Mouse (Mus musculus) left cerebral cortex, postnatal 14 days (tissue): ENCODE measurements at regions not wholly inside any gene's neighbourhood (a gene's known extent, or its start where the extent isn't known, plus 50 kb on each side); places are given as distances from the start of the nearest gene placed in this dataset.
A peak's percentile ranks its signal among the peaks of the same experiment; 100 is the strongest.

ENCODE experiments used
- DNase-seq, 2 experiments: peaks; one replicate each; pipeline ENCODE4 v3.0.0; 2021 to 2022; ENCODE audit warnings: low spot score in 2 of 2, mixed read lengths in 1 of 2
- intact Hi-C: fragments of 180-260 bp; cut with DNase I; formaldehyde crosslinking; loops from one replicate; pipeline ENCODE4 v1.15.1; 2025

- intact Hi-C loops: no loop called here
- no peak for DNase-seq
These were observed 416.4 kb downstream of the Wdr11 start for GRCm38 (mm10) chr7:130007993-130008583.

- no peak for DNase-seq
- intact Hi-C loops: no loop called here
These were observed 417.1 kb downstream of the Wdr11 start for GRCm38 (mm10) chr7:130008591-130009418.

GRCm38 (mm10) chr7:130012067-130012466 lies 420.4 kb downstream of the Wdr11 start:
- intact Hi-C loops: no loop called here
- DNase-seq: no peak

- DNase-seq: no peak
- intact Hi-C loops: no loop called here
These were observed 421.4 kb downstream of the Wdr11 start for GRCm38 (mm10) chr7:130013109-130013508.

- DNase-seq: no peak
- intact Hi-C loops: no loop called here
These were observed 422.9 kb downstream of the Wdr11 start for GRCm38 (mm10) chr7:130014609-130015008.

GRCm38 (mm10) chr7:130015375-130016014 lies 423.8 kb downstream of the Wdr11 start:
- no peak for DNase-seq
- intact Hi-C loops: no loop called here

GRCm38 (mm10) chr7:130016015-130016874 lies 424.6 kb downstream of the Wdr11 start:
- intact Hi-C loops: no loop called here
- DNase-seq: no peak

- no peak for DNase-seq
- intact Hi-C loops: no loop called here
These were observed 427.2 kb downstream of the Wdr11 start for GRCm38 (mm10) chr7:130018891-130019290.

GRCm38 (mm10) chr7:130028945-130029344 lies 437.3 kb downstream of the Wdr11 start:
- intact Hi-C loops: no loop called here
- DNase-seq: peak in 1 of 2 experiments; percentile 11

GRCm38 (mm10) chr7:130030711-130031110 lies 439.0 kb downstream of the Wdr11 start:
- DNase-seq: no peak
- intact Hi-C loops: no loop called here

- DNase-seq: no peak
- intact Hi-C loops: no loop called here
These were observed 444.6 kb downstream of the Wdr11 start for GRCm38 (mm10) chr7:130036235-130036634.

GRCm38 (mm10) chr7:130036845-130037572 lies 445.3 kb downstream of the Wdr11 start:
- no peak for DNase-seq
- intact Hi-C loops: no loop called here

- intact Hi-C loops: no loop called here
These were observed 445.9 kb downstream of the Wdr11 start for GRCm38 (mm10) chr7:130037573-130037925.

GRCm38 (mm10) chr7:130040596-130040995 lies 448.9 kb downstream of the Wdr11 start:
- intact Hi-C loops: no loop called here
- DNase-seq: no peak

More at GRCm38 (mm10) chr7:130037573-130037925, 445.9 kb downstream of the Wdr11 start:
- DNase-seq: no peak

GRCm38 (mm10) chr7:130041402-130041965 lies 449.8 kb downstream of the Wdr11 start:
- intact Hi-C loops: no loop called here
- no peak for DNase-seq

- intact Hi-C loops: no loop called here
- DNase-seq: no peak
These were observed 450.7 kb downstream of the Wdr11 start for GRCm38 (mm10) chr7:130042296-130042910.

- intact Hi-C loops: no loop called here
- no peak for DNase-seq
These were observed 452.0 kb downstream of the Wdr11 start for GRCm38 (mm10) chr7:130043397-130044234.

GRCm38 (mm10) chr7:130044235-130044553 lies 452.5 kb downstream of the Wdr11 start:
- intact Hi-C loops: no loop called here
- DNase-seq: no peak
